13 mouse cellular contexts compared by ENCODE assay signal in the genomic region with DNA sequence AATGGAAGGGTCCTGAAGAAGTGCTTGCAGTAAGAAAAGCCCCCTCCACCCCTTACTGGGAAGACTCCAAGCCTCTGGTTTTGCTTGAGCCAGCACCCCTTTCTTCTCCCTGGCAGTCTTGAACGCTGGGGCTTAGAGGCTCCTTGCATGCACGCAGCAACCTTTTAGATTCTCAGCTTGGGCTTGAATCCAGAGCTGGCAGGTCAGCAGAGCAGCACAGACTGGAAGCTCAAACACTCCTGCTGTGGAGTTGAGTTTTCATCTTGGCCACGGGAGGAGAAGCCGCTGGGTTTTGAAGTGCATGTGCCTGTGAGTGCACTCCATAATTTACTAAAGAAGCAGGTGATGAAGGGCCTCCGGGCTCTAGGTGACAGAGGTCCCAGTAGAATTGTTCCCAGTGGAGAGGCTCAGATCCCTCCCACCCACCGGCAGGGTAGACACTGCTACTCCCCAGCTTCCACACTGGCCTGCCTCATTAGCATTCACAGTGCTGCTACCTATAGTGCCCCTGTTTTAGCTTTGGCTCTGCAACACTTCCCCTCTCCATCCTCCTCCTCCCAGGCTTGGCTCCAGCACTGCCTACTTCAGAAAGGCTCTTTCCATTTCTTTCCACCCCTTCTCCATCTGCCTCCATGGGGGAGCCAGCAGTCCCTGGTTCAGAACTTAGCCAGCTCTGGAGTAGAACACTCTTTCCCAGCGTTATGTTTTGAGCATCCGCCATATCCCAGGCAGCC. TPM values are rescaled to one million over a fixed set of nuclear protein-coding genes. Genes with fewer than 3 reads are reported as not detected.
DNase-seq lines count a peak whose midpoint lies in the region; ATAC-seq lines count a peak whose summit lies in the region.
"Had no signal": no experiment of that assay in that cellular context is flagged by ENCODE, and none has a peak within 500 bp of the region (broad histone marks: within the 10 kb centered on the region; RNA-seq: fewer than 3 reads in every experiment).

No protein-coding gene starts in this region.

- no peak for ATAC-seq in heart, embryonic 15.5 days (replicated peaks; ENCODE audit: insufficient number of reproducible peaks, insufficient read depth, low FRiP score, low read depth)

- no peaks in the 10 kb centered on the region for H3K9me3 ChIP-seq in heart, embryonic 15.5 days (replicated peaks)
- H3K9me3 ChIP-seq: limb, embryonic 10.5 days had no signal

- peaks cover 49% of the 10 kb centered on the region for H3K36me3 ChIP-seq in heart, embryonic 15.5 days
- H3K36me3 ChIP-seq: limb, embryonic 10.5 days had no signal

- H3K9ac ChIP-seq in heart, embryonic 15.5 days, result no peak overlapping the region

- no peak overlapping the region for H3K4me3 ChIP-seq in heart, embryonic 15.5 days
- H3K4me3 ChIP-seq: gastrocnemius, adult 2 months; limb, embryonic 10.5 days had no signal

- no peak for DNase-seq in heart, postnatal 4 days
- peak; percentile 87 for DNase-seq in right cerebral cortex, adult 18-20 months
- DNase-seq in right cerebral cortex, postnatal 4 days, result no peak
- peak; percentile 77 to 80 for DNase-seq in layer of hippocampus, adult 8-10 months (ENCODE audit: low spot score in 2 of 2)
- no peak for DNase-seq in gastrocnemius, postnatal 4 days (ENCODE audit: low spot score in 2 of 2)
- no peak for DNase-seq in thymus, postnatal 0 days (ENCODE audit: low spot score)
- no peak for DNase-seq in retina, embryonic 14.5 days (ENCODE audit: low spot score)
- DNase-seq: gastrocnemius, adult 2 months; kidney, adult 11 months; lung, postnatal 10 days; spleen, adult 18-20 months had no signal

- WGBS in heart, embryonic 15.5 days, result 62% methylated on average over 8 of the region's 8 CpGs

- H3K27me3 ChIP-seq in heart, embryonic 15.5 days, result no peaks in the 10 kb centered on the region

- H3K4me1 ChIP-seq in heart, embryonic 15.5 days (replicated peaks), result peaks cover 77% of the 10 kb centered on the region

- H3K27ac ChIP-seq in heart, embryonic 15.5 days, result peak overlapping the region; percentile 74; the same call in 1 of the 2 replicates
- H3K27ac ChIP-seq: gastrocnemius, adult 2 months; limb, embryonic 10.5 days had no signal

- H3K4me2 ChIP-seq in heart, embryonic 15.5 days, result no peak overlapping the region

RNA-seq across cellular contexts. Expression of gene Mical2, which starts 15.7 kb away (rescaled TPM):
- 132 and 134 TPM in 2 replicates for polyA plus RNA-seq in heart, embryonic 15.5 days (2015; fragmentation: Nextera tagmentation; extraction: Ambion mirVana)
- 100 to 1,000 TPM; 281 to 298 TPM for total RNA-seq in heart, postnatal 4 days (2021)
- total RNA-seq in layer of hippocampus, adult 8-10 months (2022), result 100 to 1,000 TPM; 538 to 639 (median 590) TPM
- 10 to 100 TPM; 18.5 to 20.7 TPM for total RNA-seq in gastrocnemius, postnatal 4 days (2021)
- 0.51 and 0.85 TPM in 2 replicates for polyA plus RNA-seq in thymus, postnatal 0 days (2015; fragmentation: Nextera tagmentation; extraction: Ambion mirVana)

Comparison
In these comparisons a context has a peak if more than half of its experiments do, and no peak if none do; other contexts are left out.
1. DNase-seq: peak in right cerebral cortex, adult 18-20 months (single experiment) and layer of hippocampus, adult 8-10 months (2 of 2); none in heart, postnatal 4 days (single experiment), right cerebral cortex, postnatal 4 days (single experiment), gastrocnemius, postnatal 4 days (0 of 2), thymus, postnatal 0 days (single experiment) and retina, embryonic 14.5 days (single experiment).
2. RNA of gene Mical2, which starts 15.7 kb away (total RNA-seq): 538 to 639 TPM in layer of hippocampus, adult 8-10 months and 281 to 298 TPM in heart, postnatal 4 days; 18.5 to 20.7 TPM in gastrocnemius, postnatal 4 days; every median in the first group is over 10 times any median in the second.